Mouse (Mus musculus): ENCODE data around the gene Alcam.

GRCm38 (mm10) chr16:52371956-52372355 lies 81.9 kb downstream of the Alcam start:
- TF ChIP-seq EP300 (IDR thresholded peaks at IDR 0.05; ENCODE audit: low read depth) (no peak), CTCF (IDR thresholded peaks at IDR 0.05; ENCODE audit: low read depth) (no peak)
